In genomic region chr17:43362362-43362761, GRCm38 (mm10) we compare ENCODE assay signal across 9 mouse cellular contexts. TPM values are rescaled to one million over a fixed set of nuclear protein-coding genes. Genes with fewer than 3 reads are reported as not detected.
DNase-seq lines count a peak whose midpoint lies in the region; ATAC-seq lines count a peak whose summit lies in the region.
"Had no signal": no experiment of that assay in that cellular context is flagged by ENCODE, and none has a peak within 500 bp of the region (broad histone marks: within the 10 kb centered on the region; RNA-seq: fewer than 3 reads in every experiment).

No protein-coding gene starts in this region.

- no peaks in the 10 kb centered on the region for H3K27me3 ChIP-seq in embryonic facial prominence, embryonic 15.5 days
- H3K27me3 ChIP-seq in embryonic facial prominence, embryonic 10.5 days (replicated peaks; ENCODE audit: low read depth, poor library complexity, severe bottlenecking): 0 out of 2 replicates have a peak, but pooled peaks cover 3% of the 10 kb centered on the region
- no peaks in the 10 kb centered on the region for H3K27me3 ChIP-seq in midbrain, embryonic 16.5 days (ENCODE audit: control insufficient read depth, insufficient read depth, low read depth, low read length)
- no peaks in the 10 kb centered on the region for H3K27me3 ChIP-seq in midbrain, embryonic 14.5 days (ENCODE audit: control insufficient read depth, insufficient read depth, low read length)
- H3K27me3 ChIP-seq: midbrain, embryonic 12.5 days had no signal

- no peaks in the 10 kb centered on the region for H3K36me3 ChIP-seq in embryonic facial prominence, embryonic 15.5 days
- H3K36me3 ChIP-seq in embryonic facial prominence, embryonic 10.5 days (replicated peaks): no peaks in the 10 kb centered on the region
- no peaks in the 10 kb centered on the region for H3K36me3 ChIP-seq in midbrain, embryonic 16.5 days (ENCODE audit: control insufficient read depth, insufficient read depth, low read length)
- H3K36me3 ChIP-seq in midbrain, embryonic 14.5 days (ENCODE audit: control insufficient read depth, insufficient read depth, low read length): no peaks in the 10 kb centered on the region
- H3K36me3 ChIP-seq: midbrain, embryonic 12.5 days had no signal

- H3K4me3 ChIP-seq in embryonic facial prominence, embryonic 15.5 days (replicated peaks): 0 out of 2 replicates have a peak overlapping the region, but pooled peaks have one; percentile 3
- no peak overlapping the region for H3K4me3 ChIP-seq in embryonic facial prominence, embryonic 10.5 days
- H3K4me3 ChIP-seq in midbrain, embryonic 16.5 days (ENCODE audit: low read depth, low read length): no peak overlapping the region
- H3K4me3 ChIP-seq in midbrain, embryonic 14.5 days (replicated peaks; ENCODE audit: low read depth, low read length): no peak overlapping the region
- H3K4me3 ChIP-seq: midbrain, embryonic 12.5 days had no signal

- WGBS in embryonic facial prominence, embryonic 15.5 days: 63% methylated on average over 11 of the region's 11 CpGs
- 68% methylated on average over 11 of the region's 11 CpGs for WGBS in embryonic facial prominence, embryonic 10.5 days
- 55% methylated on average over 11 of the region's 11 CpGs for WGBS in midbrain, embryonic 16.5 days
- 57% methylated on average over 11 of the region's 11 CpGs for WGBS in midbrain, embryonic 14.5 days

- no peak for DNase-seq in embryonic facial prominence, embryonic 10.5 days (ENCODE audit: low spot score)
- DNase-seq in midbrain, embryonic 14.5 days: no peak
- peak; percentile 27 for DNase-seq in kidney, adult 9 months
- DNase-seq in yolk sac, embryonic 10.5 days (ENCODE audit: low spot score): peak; percentile 50
- DNase-seq in ovary, postnatal 36 days (ENCODE audit: low spot score): no peak

- no peak overlapping the region for H3K9ac ChIP-seq in embryonic facial prominence, embryonic 15.5 days
- 0 out of 2 replicates have a peak overlapping the region, but pooled peaks have one; percentile 35 for H3K9ac ChIP-seq in midbrain, embryonic 16.5 days (ENCODE audit: low read depth, low read length)
- no peak overlapping the region for H3K9ac ChIP-seq in midbrain, embryonic 14.5 days (replicated peaks; ENCODE audit: low read length)
- H3K9ac ChIP-seq: midbrain, embryonic 12.5 days had no signal

- H3K4me2 ChIP-seq in embryonic facial prominence, embryonic 15.5 days (replicated peaks): no peak overlapping the region
- peak overlapping the region; percentile 9; the same call in 1 of the 2 replicates for H3K4me2 ChIP-seq in midbrain, embryonic 16.5 days (ENCODE audit: low read length)
- H3K4me2 ChIP-seq in midbrain, embryonic 14.5 days (ENCODE audit: low read length): no peak overlapping the region
- H3K4me2 ChIP-seq: midbrain, embryonic 12.5 days had no signal

- peaks cover 10% of the 10 kb centered on the region; the same call in 1 of the 2 replicates for H3K4me1 ChIP-seq in embryonic facial prominence, embryonic 15.5 days
- peaks cover 22% of the 10 kb centered on the region for H3K4me1 ChIP-seq in embryonic facial prominence, embryonic 10.5 days
- peaks cover 13% of the 10 kb centered on the region for H3K4me1 ChIP-seq in midbrain, embryonic 16.5 days (ENCODE audit: control insufficient read depth, insufficient read depth, low read length)
- 0 out of 2 replicates have a peak, but pooled peaks cover 3% of the 10 kb centered on the region for H3K4me1 ChIP-seq in midbrain, embryonic 14.5 days (ENCODE audit: control insufficient read depth, insufficient read depth, low read length)

- ATAC-seq in embryonic facial prominence, embryonic 15.5 days (ENCODE audit: insufficient number of reproducible peaks, low FRiP score, low TSS enrichment, low read depth): no peak
- ATAC-seq in midbrain, embryonic 16.5 days: no peak
- no peak for ATAC-seq in midbrain, embryonic 14.5 days (ENCODE audit: low FRiP score, low TSS enrichment)
- ATAC-seq in megakaryocyte-erythroid progenitor cell, adult 5-6 weeks (replicated peaks; ENCODE audit: low FRiP score, low TSS enrichment, poor library complexity, severe bottlenecking): no peak

- H3K27ac ChIP-seq in embryonic facial prominence, embryonic 15.5 days (replicated peaks): no peak overlapping the region
- no peak overlapping the region for H3K27ac ChIP-seq in embryonic facial prominence, embryonic 10.5 days (replicated peaks)
- H3K27ac ChIP-seq in midbrain, embryonic 16.5 days (ENCODE audit: low read length): no peak overlapping the region
- H3K27ac ChIP-seq in midbrain, embryonic 14.5 days (replicated peaks; ENCODE audit: low read depth, low read length): no peak overlapping the region
- H3K27ac ChIP-seq: midbrain, embryonic 12.5 days had no signal

- H3K9me3 ChIP-seq in embryonic facial prominence, embryonic 15.5 days (replicated peaks): no peaks in the 10 kb centered on the region
- H3K9me3 ChIP-seq in embryonic facial prominence, embryonic 10.5 days: no peaks in the 10 kb centered on the region
- no peaks in the 10 kb centered on the region for H3K9me3 ChIP-seq in midbrain, embryonic 16.5 days (replicated peaks; ENCODE audit: control insufficient read depth, low read length, poor library complexity, severe bottlenecking)
- H3K9me3 ChIP-seq in midbrain, embryonic 14.5 days (ENCODE audit: control insufficient read depth, low read length): no peaks in the 10 kb centered on the region
- H3K9me3 ChIP-seq: midbrain, embryonic 12.5 days had no signal

RNA-seq across cellular contexts. Expression of gene Adgrf5, which starts 2.1 kb away (rescaled TPM):
- polyA plus RNA-seq in embryonic facial prominence, embryonic 15.5 days (2015; fragmentation: Nextera tagmentation; extraction: Ambion mirVana): 10.9 and 11.2 TPM in 2 replicates
- 7.4 and 8.2 TPM in 2 replicates for polyA plus RNA-seq in embryonic facial prominence, embryonic 10.5 days (2016; fragmentation: Nextera tagmentation; extraction: Ambion mirVana)
- 8.4 and 9.1 TPM in 2 replicates for polyA plus RNA-seq in midbrain, embryonic 16.5 days (2015; fragmentation: Nextera tagmentation; extraction: Ambion mirVana)
- polyA plus RNA-seq in midbrain, embryonic 14.5 days (2014; fragmentation: Nextera tagmentation; extraction: Ambion mirVana): 2.8 and 7.9 TPM in 2 replicates
- not detected in 2 replicates for total RNA-seq in megakaryocyte-erythroid progenitor cell, adult 5-6 weeks (2014; fragmentation: Nextera tagmentation)
- total RNA-seq in megakaryocyte-erythroid progenitor cell, adult 5-6 weeks (2017): 0.08 TPM in 1 of 2 replicates, not detected in the other

Comparison
In these comparisons a context has a peak if more than half of its experiments do, and no peak if none do; other contexts are left out.
1. DNase-seq: peak in kidney, adult 9 months (single experiment) and yolk sac, embryonic 10.5 days (single experiment); none in embryonic facial prominence, embryonic 10.5 days (single experiment), midbrain, embryonic 14.5 days (single experiment) and ovary, postnatal 36 days (single experiment).